Mouse (Mus musculus) G1E (cell line): ENCODE data around the gene E2f1.

Source experiments
- GATA1 ChIP-seq: IDR thresholded peaks from 2 replicates; pipeline ENCODE4 v1.6.1; 2012; ENCODE audit warnings: borderline replicate concordance, low read length, inconsistent platforms, mixed read lengths
- GATA2 ChIP-seq: IDR thresholded peaks from 2 replicates; pipeline ENCODE4 v1.6.1; 2012; ENCODE audit warnings: low read depth, low read length, inconsistent platforms, borderline replicate concordance

DNA sequence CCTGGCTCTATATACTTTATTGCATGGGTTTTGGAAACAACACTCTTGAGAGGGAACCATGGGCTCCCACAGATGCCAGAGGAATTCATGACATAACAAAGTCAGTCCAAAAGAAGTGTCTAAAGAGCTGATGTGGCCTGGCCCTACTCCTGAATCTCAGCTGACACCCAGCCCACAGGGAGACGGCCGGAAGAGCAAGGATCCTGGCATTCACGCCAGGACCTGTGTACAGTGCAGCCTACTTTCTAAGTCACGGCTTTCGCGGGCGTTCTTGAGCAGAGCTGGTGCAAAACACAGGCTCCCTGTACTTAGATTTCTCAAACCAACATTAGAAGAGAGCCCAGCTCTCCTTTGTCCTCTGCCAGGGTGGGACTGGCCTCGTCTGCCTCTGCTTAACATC lies 10.9 kb upstream of the E2f1 start:
- TF ChIP-seq GATA1: no peak
- TF ChIP-seq GATA2: no peak
